Mouse (Mus musculus) retina, embryonic 14.5 days (tissue): ENCODE measurements around the gene Olfr854.

Source experiments
- DNase-seq: peaks from one replicate; pipeline ENCODE4 v3.0.0-alpha.2; 2015; ENCODE audit warnings: low spot score

Olfr854 gene

DNA sequence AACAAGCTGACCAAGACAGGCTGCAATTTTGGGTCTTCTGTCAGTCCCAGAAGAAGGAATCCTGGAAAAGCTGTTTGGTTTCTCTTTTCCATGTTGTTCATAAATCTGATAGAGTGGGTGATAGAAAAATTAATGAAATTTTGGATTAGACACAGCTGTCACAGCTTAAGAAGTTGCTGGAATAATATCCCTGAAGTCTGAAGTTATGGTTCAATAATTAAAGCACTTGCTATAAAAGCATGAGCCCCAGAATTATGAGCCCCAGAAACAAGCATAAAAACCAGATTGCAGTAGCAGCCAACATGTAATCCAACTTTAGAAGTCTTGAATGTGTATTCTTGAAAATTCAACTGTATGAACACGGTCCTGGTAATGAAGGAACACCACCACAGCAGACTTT is at the start of gene Olfr854:
TSS of gene Olfr854 (minus strand) at position 101 of the 400 bp plus-strand sequence.
- DNase-seq = no peak

DNA sequence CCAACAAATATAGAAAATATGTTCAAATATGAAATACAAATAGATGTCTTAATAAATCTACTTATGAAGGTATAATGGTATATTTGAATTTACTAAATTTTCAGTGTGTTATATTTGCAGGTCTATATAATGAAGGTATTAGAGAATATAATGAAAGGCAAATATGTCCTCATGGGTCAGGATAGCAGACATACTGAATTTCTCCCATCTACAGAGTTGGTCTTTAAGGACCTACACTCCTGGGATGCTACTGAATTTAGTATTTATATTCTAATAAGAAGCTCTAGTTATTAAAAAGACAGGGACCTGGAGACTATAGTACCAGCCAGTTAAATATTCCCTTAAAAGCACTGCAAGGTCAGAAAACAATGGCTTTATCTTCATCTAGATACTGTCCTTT is 15.1 kb upstream of the Olfr854 start, which contains the start of gene Olfr855:
TSS of gene Olfr855 (plus strand) at position 301 of the 400 bp plus-strand sequence.
- no peak for DNase-seq

DNA sequence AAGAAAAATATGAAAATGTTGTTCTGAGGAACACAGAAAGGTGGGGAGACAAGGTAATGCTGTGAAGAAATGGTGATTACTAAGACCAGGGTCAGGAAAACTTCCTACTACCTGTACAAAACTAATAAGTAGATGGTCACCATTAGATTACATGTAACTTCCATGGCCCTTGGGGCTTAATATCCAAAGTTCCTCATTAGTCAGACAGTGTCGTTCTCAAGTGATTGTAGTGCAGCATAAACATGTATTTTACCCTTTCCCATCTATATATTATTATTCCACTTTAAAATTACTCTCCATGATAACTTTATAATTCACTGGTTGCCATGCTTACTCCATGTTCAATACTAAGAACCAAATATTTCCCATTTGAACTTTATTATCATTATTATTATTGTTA is 26.2 kb downstream of the Olfr854 start, which contains the start of gene Olfr853:
TSS of gene Olfr853 (minus strand) at position 101 of the 400 bp plus-strand sequence.
- DNase-seq = no peak
